Mouse (Mus musculus) heart, postnatal 36 days (tissue): ENCODE results near the gene Apol8. TPM values are rescaled to one million over a fixed set of nuclear protein-coding genes. Genes with fewer than 3 reads are reported as not detected.
"Not testable (repeated sequence)": the region's sequence is repeated elsewhere in the genome, so short reads cannot be mapped to it uniquely, and the experiment has no call there.

ENCODE experiments used
- DNase-seq, 2 experiments: peaks; one replicate each; pipeline ENCODE4 v3.0.0; 2021 to 2022
- intact Hi-C: fragments of 180-260 bp; cut with DNase I; formaldehyde crosslinking; loops from one replicate; pipeline ENCODE4 v1.15.1; 2025
- total RNA-seq, 2 experiments: library from RNA; stranded (reverse); gene quantifications; 2 replicates each; pipeline ENCODE4 v1.2.3; 2021

Apol8 gene
- total RNA-seq, 2 experiments from 2014 or later, result not detected

- DNase-seq, intact Hi-C loops: not testable (repeated sequence)
These were observed 32.4 kb downstream of the Apol8 start for GRCm38 (mm10) chr15:77724208-77724911.

- intact Hi-C loops, DNase-seq: not testable (repeated sequence)
These were observed 35.3 kb downstream of the Apol8 start for GRCm38 (mm10) chr15:77721509-77721908.

- intact Hi-C loops, DNase-seq: not testable (repeated sequence)
These were observed 38.6 kb downstream of the Apol8 start for GRCm38 (mm10) chr15:77718240-77718639.

GRCm38 (mm10) chr15:77708936-77709335 is 47.9 kb downstream of the Apol8 start:
- intact Hi-C loops, DNase-seq: not testable (repeated sequence)

GRCm38 (mm10) chr15:77705306-77705705 is 51.5 kb downstream of the Apol8 start:
- DNase-seq, intact Hi-C loops: not testable (repeated sequence)

GRCm38 (mm10) chr15:77698656-77699055 is 58.1 kb downstream of the Apol8 start, which contains the start of gene Apol7e:
TSS of gene Apol7e (plus strand) at chr15:77698857.
- intact Hi-C loops, DNase-seq: not testable (repeated sequence)

Other genes with a start within 250 kb of the Apol8 start
- gene Apol11a, start 248.7 kb downstream of the Apol8 start, total RNA-seq, result not detected
- gene Apol7c, start 223.7 kb downstream of the Apol8 start, total RNA-seq, result not detected
- gene 1700025B11Rik, start 195.1 kb downstream of the Apol8 start, total RNA-seq, result not detected
- gene Apol10b, start 160.9 kb downstream of the Apol8 start, total RNA-seq, result 1 to 10 TPM; 1.6 to 1.7 TPM
- gene Gm36245, start 157.7 kb downstream of the Apol8 start, total RNA-seq, result not detected
- gene Apol11b, start 113.7 kb downstream of the Apol8 start, total RNA-seq, result 1 to 10 TPM; 1.8 to 2.6 TPM
- not detected for gene Apol7e, start 58.1 kb downstream of the Apol8 start, total RNA-seq
- under 1 TPM; 0.46 to 0.61 TPM for gene Apol9b, start 28.0 kb downstream of the Apol8 start, total RNA-seq
- gene Myh9, start 85.2 kb upstream of the Apol8 start, total RNA-seq, result 100 to 1,000 TPM; 105 to 110 TPM
- gene Txn2, start 172.0 kb upstream of the Apol8 start, total RNA-seq, result 100 to 1,000 TPM; 276 to 279 TPM
- under 1 TPM; 0.44 to 0.57 TPM for gene Foxred2, start 199.7 kb upstream of the Apol8 start, total RNA-seq
- 10 to 100 TPM; 63.6 to 73.2 TPM for gene Eif3d, start 213.8 kb upstream of the Apol8 start, total RNA-seq